In genomic region chr11:19380935-19381334, GRCm38 (mm10) we compare ENCODE assay signal across 30 mouse cellular contexts.
A peak's percentile ranks its signal among the peaks of the same experiment; 100 is the strongest.
DNase-seq lines count a peak whose midpoint lies in the region; ATAC-seq lines count a peak whose summit lies in the region.
"Had no signal": no experiment of that assay in that cellular context is flagged by ENCODE, and none has a peak within 500 bp of the region (broad histone marks: within the 10 kb centered on the region; RNA-seq: fewer than 3 reads in every experiment).

No protein-coding gene starts in this region.

- no peaks in the 10 kb centered on the region for H3K9me3 ChIP-seq in neural tube, embryonic 11.5 days (ENCODE audit: control insufficient read depth, low read length)
- H3K9me3 ChIP-seq: forebrain, embryonic 13.5 days; kidney, embryonic 15.5 days; limb, embryonic 13.5 days; lung, embryonic 15.5 days; megakaryocyte, embryonic 14.5 days; midbrain, embryonic 13.5 days; neural tube, embryonic 15.5 days; stomach, embryonic 15.5 days had no signal

- no peak overlapping the region for H3K27ac ChIP-seq in neural tube, embryonic 11.5 days (ENCODE audit: low read depth, low read length)
- H3K27ac ChIP-seq: forebrain, embryonic 13.5 days; hindbrain, embryonic 14.5 days; kidney, embryonic 15.5 days; limb, embryonic 13.5 days; lung, embryonic 15.5 days; midbrain, embryonic 13.5 days; neural tube, embryonic 15.5 days; stomach, embryonic 15.5 days had no signal

- no peaks in the 10 kb centered on the region for H3K4me1 ChIP-seq in neural tube, embryonic 11.5 days (ENCODE audit: control insufficient read depth, insufficient read depth, low read length)
- H3K4me1 ChIP-seq: forebrain, embryonic 13.5 days; kidney, embryonic 15.5 days; limb, embryonic 13.5 days; lung, embryonic 15.5 days; megakaryocyte, embryonic 14.5 days; midbrain, embryonic 13.5 days; neural tube, embryonic 15.5 days; stomach, embryonic 15.5 days had no signal

- no peak overlapping the region for H3K9ac ChIP-seq in neural tube, embryonic 11.5 days (ENCODE audit: low read length)
- H3K9ac ChIP-seq: forebrain, embryonic 13.5 days; hindbrain, embryonic 14.5 days; kidney, embryonic 15.5 days; limb, embryonic 13.5 days; lung, embryonic 15.5 days; midbrain, embryonic 13.5 days; neural tube, embryonic 15.5 days; stomach, embryonic 15.5 days had no signal

- H3K4me2 ChIP-seq in neural tube, embryonic 11.5 days (ENCODE audit: low read depth), result no peak overlapping the region
- H3K4me2 ChIP-seq: forebrain, embryonic 13.5 days; heart, embryonic 11.5 days; hindbrain, embryonic 14.5 days; kidney, embryonic 15.5 days; limb, embryonic 13.5 days; liver, embryonic 11.5 days; lung, embryonic 15.5 days; midbrain, embryonic 13.5 days; neural tube, embryonic 15.5 days; stomach, embryonic 15.5 days had no signal

- H3K36me3 ChIP-seq in neural tube, embryonic 11.5 days (ENCODE audit: control insufficient read depth, insufficient read depth, low read length), result no peaks in the 10 kb centered on the region
- H3K36me3 ChIP-seq: kidney, embryonic 15.5 days; limb, embryonic 13.5 days; lung, embryonic 15.5 days; midbrain, embryonic 13.5 days; neural tube, embryonic 15.5 days; stomach, embryonic 15.5 days had no signal

- H3K4me3 ChIP-seq in neural tube, embryonic 11.5 days (ENCODE audit: low read depth, low read length), result no peak overlapping the region
- H3K4me3 ChIP-seq: forebrain, embryonic 13.5 days; kidney, embryonic 15.5 days; limb, embryonic 13.5 days; lung, embryonic 15.5 days; megakaryocyte, embryonic 14.5 days; midbrain, embryonic 13.5 days; neural tube, embryonic 15.5 days; stomach, embryonic 15.5 days had no signal

- ATAC-seq in neural tube, embryonic 11.5 days (ENCODE audit: insufficient read depth, low FRiP score, low TSS enrichment), result no peak
- ATAC-seq in hematopoietic stem cell, adult 5-6 weeks (replicated peaks in 1 of 2; ENCODE audit: insufficient read depth in 1 of 2, low FRiP score in 2 of 2, low TSS enrichment in 1 of 2, low read depth in 1 of 2, poor library complexity in 2 of 2, severe bottlenecking in 2 of 2), result peak; percentile 86 to 87
- ATAC-seq: activated CD4-positive, CD25-positive, alpha-beta regulatory T cell, adult 4 months; forebrain, embryonic 13.5 days; inflammation-experienced regulatory T-cells, adult 6 months; midbrain, embryonic 13.5 days had no signal

- 44% methylated on average over 2 of the region's 2 CpGs for WGBS in neural tube, embryonic 11.5 days

- peak; percentile 23 for DNase-seq in adrenal gland, postnatal 10 days
- no peak for DNase-seq in adrenal gland, postnatal 25 days
- peak; percentile 18 for DNase-seq in neural tube, embryonic 11.5 days (ENCODE audit: low spot score)
- no peak for DNase-seq in neural tube, embryonic 10.5 days (ENCODE audit: extremely low spot score, low spot score)
- DNase-seq in heart, postnatal 4 days, result no peak
- DNase-seq in urinary bladder, adult 2 months (ENCODE audit: low spot score), result no peak
- DNase-seq: cerebellum, adult 11 months; cerebellum, adult 9-10 months; gastrocnemius, postnatal 25 days; heart, adult 18-20 months; heart, postnatal 36 days; kidney, adult 11 months; kidney, postnatal 25 days; retina, postnatal 1 day; right cerebral cortex, postnatal 14 days; thymus, postnatal 14 days had no signal

- no peaks in the 10 kb centered on the region for H3K27me3 ChIP-seq in neural tube, embryonic 11.5 days (ENCODE audit: control insufficient read depth, insufficient read depth, low read length)
- H3K27me3 ChIP-seq: forebrain, embryonic 13.5 days; kidney, embryonic 15.5 days; limb, embryonic 13.5 days; lung, embryonic 15.5 days; megakaryocyte, embryonic 14.5 days; midbrain, embryonic 13.5 days; neural tube, embryonic 15.5 days; stomach, embryonic 15.5 days had no signal

Comparison
In these comparisons a context has a peak if more than half of its experiments do, and no peak if none do; other contexts are left out.
1. DNase-seq: peak in adrenal gland, postnatal 10 days (single experiment) and neural tube, embryonic 11.5 days (single experiment); none in adrenal gland, postnatal 25 days (single experiment), neural tube, embryonic 10.5 days (single experiment), heart, postnatal 4 days (single experiment) and urinary bladder, adult 2 months (single experiment).